In genomic region chr3:37604976-37605875, GRCm38 (mm10) we compare ENCODE assay signal across 13 mouse cellular contexts. TPM values are rescaled to one million over a fixed set of nuclear protein-coding genes. Genes with fewer than 3 reads are reported as not detected.
DNase-seq lines count a peak whose midpoint lies in the region; ATAC-seq and TF ChIP-seq lines count a peak whose summit lies in the region.
"Had no signal": no experiment of that assay in that cellular context is flagged by ENCODE, and none has a peak within 500 bp of the region (broad histone marks: within the 10 kb centered on the region; RNA-seq: fewer than 3 reads in every experiment).

No protein-coding gene starts in this region.

- H3K9ac ChIP-seq in intestine, embryonic 16.5 days (ENCODE audit: low read depth, low read length): no peak overlapping the region
- no peak overlapping the region for H3K9ac ChIP-seq in intestine, postnatal 0 days (ENCODE audit: low read depth, low read length)
- no peak overlapping the region for H3K9ac ChIP-seq in hindbrain, embryonic 16.5 days (ENCODE audit: low read depth, low read length)
- H3K9ac ChIP-seq: embryonic facial prominence, embryonic 15.5 days; heart, embryonic 15.5 days had no signal

- no peaks in the 10 kb centered on the region for H3K36me3 ChIP-seq in intestine, embryonic 16.5 days (ENCODE audit: control insufficient read depth, insufficient read depth, low read length)
- no peaks in the 10 kb centered on the region for H3K36me3 ChIP-seq in intestine, postnatal 0 days (ENCODE audit: control insufficient read depth, insufficient read depth)
- H3K36me3 ChIP-seq in hindbrain, embryonic 16.5 days (ENCODE audit: control insufficient read depth, insufficient read depth, low read length): no peaks in the 10 kb centered on the region
- H3K36me3 ChIP-seq: embryonic facial prominence, embryonic 15.5 days; heart, embryonic 15.5 days had no signal

- H3K27me3 ChIP-seq in intestine, embryonic 16.5 days (replicated peaks; ENCODE audit: control insufficient read depth, insufficient read depth, low read length): no peaks in the 10 kb centered on the region
- no peaks in the 10 kb centered on the region for H3K27me3 ChIP-seq in intestine, postnatal 0 days (replicated peaks; ENCODE audit: control insufficient read depth, insufficient read depth, low read length)
- H3K27me3 ChIP-seq in hindbrain, embryonic 16.5 days (replicated peaks; ENCODE audit: control insufficient read depth, insufficient read depth, low read length): no peaks in the 10 kb centered on the region
- H3K27me3 ChIP-seq: embryonic facial prominence, embryonic 15.5 days; heart, embryonic 15.5 days had no signal

- H3K4me2 ChIP-seq in intestine, embryonic 16.5 days (ENCODE audit: low read depth, low read length): no peak overlapping the region
- H3K4me2 ChIP-seq in intestine, postnatal 0 days (replicated peaks; ENCODE audit: low read depth): no peak overlapping the region
- no peak overlapping the region for H3K4me2 ChIP-seq in hindbrain, embryonic 16.5 days (ENCODE audit: low read length)
- H3K4me2 ChIP-seq: embryonic facial prominence, embryonic 15.5 days; heart, embryonic 15.5 days had no signal

- no peak overlapping the region for H3K4me3 ChIP-seq in intestine, embryonic 16.5 days (ENCODE audit: low read length)
- H3K4me3 ChIP-seq in intestine, postnatal 0 days (ENCODE audit: low read depth, low read length): no peak overlapping the region
- H3K4me3 ChIP-seq in brown adipose tissue, adult 24 weeks (ENCODE audit: insufficient read depth, low read depth, low read length): no peak overlapping the region
- no peak overlapping the region for H3K4me3 ChIP-seq in hindbrain, embryonic 16.5 days (ENCODE audit: low read length)
- H3K4me3 ChIP-seq: embryonic facial prominence, embryonic 15.5 days; heart, embryonic 15.5 days; left cerebral cortex, adult 2 months had no signal

- peak; percentile 84 to 85 for DNase-seq in cerebellum, postnatal 10 days
- DNase-seq in ovary, postnatal 14 days (ENCODE audit: low spot score): no peak
- DNase-seq: adrenal gland, postnatal 25 days had no signal

- TF ChIP-seq CTCF in intestine, postnatal 0 days (IDR thresholded peaks at IDR 0.05; ENCODE audit: low read depth): no peak

- no peaks in the 10 kb centered on the region for H3K9me3 ChIP-seq in intestine, embryonic 16.5 days (ENCODE audit: control insufficient read depth, low read length)
- no peaks in the 10 kb centered on the region for H3K9me3 ChIP-seq in intestine, postnatal 0 days (ENCODE audit: control insufficient read depth)
- H3K9me3 ChIP-seq in hindbrain, embryonic 16.5 days (ENCODE audit: control insufficient read depth, low read length): no peaks in the 10 kb centered on the region
- H3K9me3 ChIP-seq: heart, embryonic 15.5 days had no signal

- 59% methylated on average over 13 of the region's 13 CpGs for WGBS in intestine, embryonic 16.5 days
- WGBS in intestine, postnatal 0 days: 63% methylated on average over 13 of the region's 13 CpGs
- WGBS in hindbrain, embryonic 16.5 days: 53% methylated on average over 13 of the region's 13 CpGs

- ATAC-seq in intestine, embryonic 16.5 days: no peak; the same call in none of the 2 replicates
- ATAC-seq in intestine, postnatal 0 days: no peak
- ATAC-seq in hindbrain, embryonic 16.5 days: peak; percentile 79
- no peak for ATAC-seq in megakaryocyte progenitor cell, adult 5-6 weeks (replicated peaks; ENCODE audit: poor library complexity)
- ATAC-seq in megakaryocyte, adult 5-6 weeks (ENCODE audit: poor library complexity, severe bottlenecking): no peak

- peak overlapping the region; percentile 33; the same call in 1 of the 2 replicates for H3K27ac ChIP-seq in intestine, embryonic 16.5 days (ENCODE audit: low read length)
- no peak overlapping the region for H3K27ac ChIP-seq in intestine, postnatal 0 days (ENCODE audit: low read depth, low read length)
- H3K27ac ChIP-seq in brown adipose tissue, adult 24 weeks (replicated peaks; ENCODE audit: low read depth, low read length): peak overlapping the region; percentile 49
- no peak overlapping the region; the same call in 1 of the 2 replicates for H3K27ac ChIP-seq in hindbrain, embryonic 16.5 days (ENCODE audit: low read depth, low read length)
- H3K27ac ChIP-seq: embryonic facial prominence, embryonic 15.5 days; heart, embryonic 15.5 days; left cerebral cortex, adult 2 months; macrophage had no signal

- peaks cover 3% of the 10 kb centered on the region; the same call in 1 of the 2 replicates for H3K4me1 ChIP-seq in intestine, embryonic 16.5 days (ENCODE audit: control insufficient read depth, insufficient read depth, low read length)
- H3K4me1 ChIP-seq in intestine, postnatal 0 days (replicated peaks; ENCODE audit: control insufficient read depth, insufficient read depth, low read length): no peaks in the 10 kb centered on the region
- peaks cover 2% of the 10 kb centered on the region; the same call in 1 of the 2 replicates for H3K4me1 ChIP-seq in brown adipose tissue, adult 24 weeks (ENCODE audit: control insufficient read depth, insufficient read depth, insufficient read length, low read length)
- H3K4me1 ChIP-seq in hindbrain, embryonic 16.5 days (ENCODE audit: control insufficient read depth, insufficient read depth, low read depth, low read length): peaks cover 5% of the 10 kb centered on the region

RNA-seq across cellular contexts. Expression of gene Spry1, which starts 34.5 kb away (rescaled TPM):
- 11.3 and 13.4 TPM in 2 replicates for polyA plus RNA-seq in intestine, embryonic 16.5 days (2015; fragmentation: Nextera tagmentation; extraction: Ambion mirVana)
- polyA plus RNA-seq in intestine, postnatal 0 days (2015; fragmentation: Nextera tagmentation; extraction: Ambion mirVana): 7.9 and 9.2 TPM in 2 replicates
- polyA plus RNA-seq in brown adipose tissue, adult 24 weeks (2012; ENCODE audit: insufficient read depth, insufficient read length, missing spikeins): 9.2 and 11.4 TPM in 2 replicates
- 6.4 and 6.9 TPM in 2 replicates for polyA plus RNA-seq in hindbrain, embryonic 16.5 days (2015; fragmentation: Nextera tagmentation; extraction: Ambion mirVana)
- total RNA-seq in megakaryocyte progenitor cell, adult 5-6 weeks (2015): 4.0 TPM in 2 replicates
- total RNA-seq in megakaryocyte progenitor cell, adult 5-6 weeks (2017): 1.3 and 2.7 TPM in 2 replicates
- total RNA-seq in megakaryocyte, adult 5-6 weeks (2015): 0.50 and 1.2 TPM in 2 replicates
- total RNA-seq in megakaryocyte, adult 5-6 weeks (2017): 0.16 TPM in 1 of 2 replicates, not detected in the other

Comparison
In these comparisons a context has a peak if more than half of its experiments do, and no peak if none do; other contexts are left out.
1. H3K27ac ChIP-seq: peak in intestine, embryonic 16.5 days (single experiment) and brown adipose tissue, adult 24 weeks (single experiment); none in intestine, postnatal 0 days (single experiment) and hindbrain, embryonic 16.5 days (single experiment).